Mouse (Mus musculus) cerebellum, adult 8-10 months (tissue): ENCODE data around the gene Zfp598.
"Not testable (repeated sequence)": the region's sequence is repeated elsewhere in the genome, so short reads cannot be mapped to it uniquely, and the experiment has no call there.

ENCODE experiments used
- DNase-seq: peaks from one replicate; pipeline ENCODE4 v3.0.0; 2022

The Zfp598 gene

DNA sequence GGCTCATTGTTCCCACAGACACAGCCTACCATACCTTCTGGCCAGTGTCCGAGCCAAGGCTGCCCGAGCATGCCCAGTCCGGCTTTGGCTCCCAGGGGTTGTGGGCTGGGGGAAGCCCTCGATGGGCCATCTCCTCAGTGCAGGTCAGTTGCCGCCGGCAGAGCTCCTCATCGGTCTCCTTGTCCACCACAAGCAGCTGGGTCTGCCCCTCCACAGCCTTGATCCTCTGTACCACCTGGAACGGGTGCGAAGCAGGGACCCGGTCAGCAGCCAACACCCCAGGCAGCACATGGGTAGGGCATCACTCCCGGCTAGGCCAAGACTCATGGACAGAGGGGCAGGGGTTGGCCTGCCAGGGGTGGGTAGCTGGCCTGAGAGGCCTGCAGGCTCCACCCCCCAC is 22.0 kb upstream of the Zfp598 start:
- DNase-seq: no peak

DNA sequence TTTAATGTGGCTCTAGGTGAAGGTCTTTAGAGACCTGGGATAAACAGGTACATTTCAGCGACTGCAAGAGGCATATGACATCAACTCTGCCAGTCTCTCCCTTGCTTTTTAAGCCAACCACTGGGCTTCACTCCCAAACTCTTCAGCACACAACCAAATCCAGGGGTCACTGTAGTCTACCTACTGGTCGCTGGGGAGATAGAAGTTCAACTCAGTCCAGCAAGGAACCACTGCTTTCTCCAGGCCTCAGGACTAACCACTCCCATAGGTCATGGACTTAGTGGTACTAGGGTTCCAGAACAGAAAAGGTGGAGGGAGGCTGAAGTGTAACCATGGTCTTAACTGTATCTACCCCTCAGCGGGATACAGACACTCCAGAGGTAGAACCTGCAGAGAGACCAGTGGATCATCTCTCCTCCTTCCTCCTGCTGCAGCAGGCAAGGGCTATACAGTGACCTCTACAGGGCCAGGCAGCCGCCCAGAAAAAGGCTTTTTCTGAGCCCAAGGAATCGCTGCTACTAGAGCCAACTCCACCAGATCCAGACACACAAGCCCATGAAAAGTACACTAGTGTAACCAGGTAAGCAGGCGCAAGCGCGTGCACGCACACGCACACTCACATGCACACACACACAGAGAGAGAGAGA is 20.6 kb upstream of the Zfp598 start:
- no peak for DNase-seq

DNA sequence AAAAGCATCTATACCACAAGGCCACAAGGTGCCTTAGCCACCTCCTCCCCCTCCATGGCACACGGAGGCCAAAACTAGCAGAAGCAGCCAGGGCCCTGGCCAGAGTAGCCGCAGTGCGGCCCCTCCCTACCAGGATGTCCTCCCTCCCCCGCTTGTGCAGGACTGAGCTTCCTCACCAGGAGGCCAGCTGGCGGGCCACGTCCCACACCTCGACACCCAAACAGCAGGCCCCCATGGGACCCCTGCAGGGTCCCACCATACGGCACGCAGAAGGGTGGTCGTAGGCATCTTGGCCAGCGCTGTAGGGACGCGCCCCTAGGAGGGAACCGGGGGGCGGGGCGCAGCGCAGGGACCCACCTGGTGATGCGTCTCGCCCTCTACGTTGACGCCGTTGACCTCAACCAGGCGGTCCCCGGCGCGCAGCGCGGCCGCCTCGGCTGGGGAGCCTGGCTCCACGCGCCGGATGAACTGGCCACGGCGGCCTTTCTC is 19.9 kb upstream of the Zfp598 start:
- DNase-seq: peak; percentile 75

DNA sequence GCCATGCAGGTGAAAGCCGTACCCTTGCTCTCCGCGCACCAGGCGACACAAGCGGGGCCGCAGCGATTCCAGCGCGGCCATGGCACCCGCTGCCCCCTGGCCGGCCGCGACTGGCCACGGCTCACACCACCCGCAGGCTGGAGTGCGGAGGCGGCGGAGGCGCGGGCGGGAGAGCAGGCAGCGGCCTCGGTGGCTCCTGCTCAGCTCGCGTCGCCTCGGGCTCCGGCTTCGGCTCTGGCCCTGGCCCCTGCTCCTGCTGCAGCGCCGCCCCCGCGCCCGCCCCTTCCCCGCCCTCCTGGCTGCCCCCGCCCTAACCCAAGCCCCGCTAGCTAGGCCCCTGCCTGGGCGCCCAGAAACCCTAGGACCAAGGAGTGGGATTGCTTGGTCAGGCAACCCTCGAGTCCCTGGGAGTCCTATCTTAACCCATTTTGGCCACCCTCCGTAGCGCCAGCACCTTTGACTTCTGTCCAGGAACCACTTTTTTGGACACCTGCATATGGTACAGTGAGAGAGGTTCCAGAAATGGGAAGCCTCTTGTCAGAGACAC is 19.3 kb upstream of the Zfp598 start, which contains the start of gene Slc9a3r2:
Slc9a3r2 (minus strand) TSS at position 258 of the 547 bp plus-strand sequence.
- peak; percentile 66 for DNase-seq

DNA sequence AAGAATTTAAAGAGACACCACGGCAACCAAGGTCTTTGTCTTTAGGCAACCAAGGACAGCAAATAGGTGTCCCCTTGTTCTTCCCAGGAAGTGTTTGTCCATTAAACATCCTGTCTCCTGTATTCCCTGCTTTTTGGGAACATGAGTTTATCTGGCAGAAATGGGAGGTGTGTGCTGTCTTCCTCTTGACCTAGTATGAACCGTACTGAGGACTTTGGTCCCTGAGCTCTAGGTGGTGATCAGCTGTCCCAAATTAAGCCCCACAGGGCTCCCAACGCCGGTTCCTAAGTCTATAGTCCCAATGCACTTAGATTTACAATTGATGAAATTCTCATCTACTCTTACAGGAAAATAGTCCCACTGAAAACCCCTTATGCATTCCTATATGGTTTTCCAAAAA is 18.7 kb upstream of the Zfp598 start:
- DNase-seq: no peak

DNA sequence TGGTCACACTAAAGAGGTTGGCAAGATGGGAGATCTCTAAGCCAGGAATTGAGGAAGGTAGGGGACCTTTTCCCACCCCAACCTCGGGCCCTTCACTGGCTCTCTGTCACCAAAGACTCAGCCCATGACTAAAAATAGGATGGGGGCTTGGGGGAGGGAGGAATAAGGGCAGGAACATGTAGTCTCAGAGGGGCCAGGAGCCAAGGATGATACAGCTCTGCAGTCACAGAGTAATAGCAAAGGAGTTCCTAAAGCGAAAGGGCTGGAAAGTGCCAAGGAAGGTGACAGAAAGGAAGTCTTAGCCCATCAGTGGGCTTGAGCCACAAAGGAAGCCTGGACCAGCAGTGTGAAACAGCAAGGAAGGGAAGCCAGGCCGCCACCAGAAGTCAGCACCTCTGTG is 17.7 kb upstream of the Zfp598 start:
- DNase-seq: no peak

DNA sequence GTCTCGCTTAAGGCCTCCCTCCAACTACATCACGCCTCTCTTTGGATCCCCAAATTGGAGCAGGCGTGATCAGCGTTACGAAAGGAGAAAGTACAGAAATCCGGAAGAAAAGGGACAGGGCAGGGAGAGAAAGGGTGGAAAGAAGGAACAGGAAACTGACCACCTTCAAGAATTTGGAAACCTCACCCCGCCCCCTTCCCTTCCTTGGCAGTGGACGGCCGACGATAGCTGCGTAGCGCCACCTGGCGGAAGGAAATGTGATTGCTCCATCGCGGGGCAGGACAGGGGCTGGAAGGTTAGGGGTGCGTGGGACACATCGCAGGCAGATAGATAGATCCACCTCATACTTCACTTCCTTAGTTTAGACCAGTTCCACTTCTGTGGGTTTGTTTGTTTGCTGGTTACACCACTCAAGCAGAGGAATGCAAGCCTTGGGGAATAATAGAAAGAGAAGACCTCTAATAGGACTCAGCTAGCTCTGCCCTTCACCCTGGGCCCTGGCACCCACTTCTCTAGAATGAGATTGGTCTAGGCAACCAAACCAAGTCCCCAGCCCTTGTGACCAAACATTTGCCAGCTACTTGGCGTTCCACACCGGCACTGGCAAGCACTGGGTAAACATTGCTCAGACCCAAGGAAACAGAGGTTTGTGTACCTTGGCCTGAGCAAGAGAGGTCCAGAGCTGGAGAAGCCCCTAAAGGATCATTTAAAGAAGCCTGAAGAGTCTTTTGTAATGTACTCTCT is 15.3 kb upstream of the Zfp598 start:
- DNase-seq: peak; percentile 76

DNA sequence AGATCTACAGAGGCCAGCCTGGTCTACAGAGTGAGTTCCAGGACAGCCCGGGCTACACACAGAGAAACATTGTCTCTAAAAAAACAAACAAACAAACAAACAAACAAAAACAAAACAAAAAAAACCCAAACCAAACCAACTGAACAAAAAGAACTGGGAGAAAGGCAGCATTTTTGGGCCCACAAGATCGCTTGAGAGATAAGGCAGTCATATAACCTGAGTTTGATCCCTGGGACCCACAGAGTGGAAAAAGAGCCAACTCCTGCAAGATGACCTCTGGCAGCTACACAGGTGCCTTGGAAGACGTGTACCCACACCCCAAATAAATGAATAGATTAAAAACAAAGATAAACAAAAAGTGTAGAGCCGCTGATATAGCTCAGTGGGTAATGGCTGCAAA is 14.5 kb upstream of the Zfp598 start:
- DNase-seq: no peak

DNA sequence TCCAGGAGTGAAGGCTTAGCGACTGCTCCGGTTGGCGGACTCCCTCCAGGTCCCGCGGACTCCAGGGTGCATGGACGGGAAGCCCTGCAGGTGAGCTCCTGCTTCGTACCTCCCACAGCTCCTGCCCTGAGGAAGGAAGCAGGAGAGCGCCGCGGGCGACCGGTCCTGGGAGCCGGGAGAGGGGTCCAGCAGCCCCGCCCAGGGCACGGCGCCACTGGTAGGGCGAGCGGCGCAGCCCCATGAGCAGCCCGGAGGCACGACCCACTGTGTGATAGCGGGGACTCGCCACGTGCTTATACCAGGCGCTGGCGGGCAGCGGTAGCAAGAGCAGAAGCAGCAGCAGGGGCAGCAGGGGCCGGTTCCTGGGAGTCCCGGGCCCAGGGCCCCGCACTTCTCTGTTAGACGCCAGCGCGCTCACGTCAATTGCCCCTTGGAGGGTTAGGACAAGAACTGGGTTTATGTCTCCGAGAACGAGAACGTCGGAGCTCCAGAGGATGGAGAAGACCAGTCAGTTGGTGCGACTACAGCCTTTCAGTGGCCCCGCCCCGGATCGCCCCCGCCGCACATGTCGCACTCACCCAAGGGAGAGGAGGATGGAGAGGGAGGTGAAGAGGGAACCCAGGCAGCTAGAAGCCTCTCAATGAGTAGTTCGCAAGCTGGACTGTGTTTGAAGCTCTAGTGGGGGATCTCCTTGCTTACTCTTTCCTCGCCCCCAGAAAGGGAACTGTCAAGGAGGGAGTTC is 11.3 kb upstream of the Zfp598 start, which contains the start of gene Npw:
Npw (minus strand) TSS at position 441 of the 742 bp plus-strand sequence.
- DNase-seq: no peak

DNA sequence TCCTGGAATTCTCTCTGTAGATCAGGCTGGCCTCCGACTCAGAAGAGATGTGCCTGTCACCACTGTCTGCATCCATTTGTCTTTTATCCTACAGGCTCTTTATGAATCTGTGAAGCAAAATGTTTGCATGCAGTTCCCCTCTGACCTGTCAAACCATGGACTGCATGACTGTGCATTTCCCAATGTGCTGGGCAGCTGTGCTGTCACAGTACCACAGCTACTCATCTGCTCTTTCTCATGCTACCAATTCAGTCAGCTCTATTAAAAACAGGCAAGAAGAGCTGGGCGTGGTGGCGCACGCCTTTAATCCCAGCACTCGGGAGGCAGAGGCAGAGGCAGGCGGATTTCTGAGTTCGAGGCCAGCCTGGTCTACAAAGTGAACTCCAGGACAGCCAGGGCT is 2.5 kb upstream of the Zfp598 start:
- DNase-seq: not testable (repeated sequence)

DNA sequence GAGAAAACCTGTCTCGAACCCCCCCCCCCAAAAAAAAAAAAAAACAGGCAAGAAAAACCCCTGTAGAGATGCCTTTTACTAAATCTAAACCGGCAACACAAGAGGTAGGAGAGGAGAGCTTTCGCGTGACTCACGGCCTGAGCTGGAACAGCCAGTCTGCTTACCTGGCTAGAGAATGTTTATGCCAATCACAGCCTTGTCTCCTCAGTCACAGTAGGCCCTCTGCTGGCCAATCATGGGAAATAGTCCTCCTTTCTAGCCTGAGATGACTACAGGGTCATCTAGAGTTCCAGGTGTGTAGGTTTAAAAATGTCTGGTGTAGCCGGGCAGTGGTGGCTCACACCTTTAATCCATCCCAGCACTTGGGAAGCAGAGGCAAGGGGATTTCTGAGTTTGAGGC is 2.1 kb upstream of the Zfp598 start:
- peak; percentile 78 for DNase-seq

DNA sequence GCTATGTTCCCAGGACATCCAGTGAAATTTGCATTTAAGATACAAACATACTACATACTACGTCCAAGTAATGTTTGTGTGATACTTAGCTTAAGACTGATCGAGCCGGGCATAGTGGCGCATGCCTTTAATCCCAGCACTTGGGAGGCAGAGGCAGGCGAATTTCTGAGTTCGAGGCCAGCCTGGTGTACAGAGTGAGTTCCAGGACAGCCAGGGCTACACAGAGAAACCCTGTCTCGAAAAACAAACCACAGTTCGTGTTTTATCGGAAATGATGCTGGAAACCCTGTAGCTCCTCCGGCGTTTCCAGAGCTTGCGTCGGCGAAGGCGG is 308 bp upstream of the Zfp598 start:
- not testable (repeated sequence) for DNase-seq

DNA sequence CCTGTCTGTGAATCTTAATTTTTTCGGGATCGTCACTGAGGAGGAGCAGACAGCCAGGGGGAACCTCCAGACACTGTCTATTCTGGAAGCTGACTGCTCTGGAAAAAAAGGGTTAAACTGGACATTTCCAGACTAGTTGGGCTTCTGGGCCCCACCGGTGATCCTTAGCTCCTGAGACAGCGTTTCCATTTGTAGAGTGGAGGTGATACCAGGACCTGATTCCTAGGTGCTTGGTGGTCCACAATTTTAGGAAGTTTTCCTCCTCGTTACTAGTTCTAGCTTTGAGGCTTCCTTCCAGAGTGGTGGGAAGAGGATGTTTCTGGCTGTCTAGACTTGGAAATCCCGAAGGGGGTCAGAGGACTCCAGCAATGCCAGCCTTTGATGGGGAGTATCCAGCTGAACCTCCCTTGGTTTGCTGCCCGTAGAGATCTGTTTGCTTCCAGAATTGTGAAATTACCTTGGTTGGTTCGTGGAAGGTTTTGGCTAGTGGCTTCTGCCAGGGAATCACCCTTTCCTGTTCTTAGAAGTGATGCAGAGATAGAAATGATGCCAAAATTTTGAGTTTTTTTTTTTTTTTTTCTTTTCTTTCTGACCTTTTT is 858 bp downstream of the Zfp598 start:
- no peak for DNase-seq

DNA sequence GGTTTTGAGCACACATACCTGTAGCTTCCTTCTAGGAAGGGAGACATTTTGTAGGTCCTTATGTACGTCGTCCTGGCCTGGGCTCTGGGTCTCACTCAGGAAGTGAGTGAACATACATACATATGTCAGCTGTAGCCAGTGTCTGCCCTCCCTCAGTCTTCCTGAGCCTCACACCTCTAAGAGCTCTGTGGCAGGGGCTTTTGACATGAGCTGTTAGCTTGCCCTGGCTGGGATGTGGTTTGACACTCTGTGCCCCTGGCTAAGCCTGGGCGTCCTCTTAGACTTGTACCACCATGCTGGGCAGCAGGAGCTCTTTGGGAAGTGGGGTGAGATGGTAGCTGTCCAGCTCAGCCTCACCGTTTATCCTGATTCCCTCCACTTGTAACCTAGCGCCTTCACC is 1.9 kb downstream of the Zfp598 start:
- no peak for DNase-seq

DNA sequence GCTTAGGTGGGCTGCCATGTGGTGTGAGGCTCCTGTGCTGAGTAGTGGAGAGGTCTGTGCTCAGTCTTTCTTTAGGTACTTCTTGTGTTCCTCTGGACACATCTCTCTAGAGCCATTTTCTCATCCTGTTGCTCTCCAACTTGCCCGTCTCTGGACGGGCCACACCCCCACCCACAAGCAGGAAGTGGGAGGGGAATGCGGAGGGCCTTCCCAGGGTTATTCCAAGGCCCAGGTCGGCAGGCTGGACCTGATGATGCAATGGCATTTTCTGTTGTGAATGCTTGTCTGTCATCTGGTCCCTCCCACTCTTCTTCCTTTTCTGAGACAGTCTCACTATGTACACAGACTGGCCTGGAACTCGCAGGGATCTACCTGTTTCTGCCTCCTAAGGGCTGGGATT is 2.7 kb downstream of the Zfp598 start:
- no peak for DNase-seq

DNA sequence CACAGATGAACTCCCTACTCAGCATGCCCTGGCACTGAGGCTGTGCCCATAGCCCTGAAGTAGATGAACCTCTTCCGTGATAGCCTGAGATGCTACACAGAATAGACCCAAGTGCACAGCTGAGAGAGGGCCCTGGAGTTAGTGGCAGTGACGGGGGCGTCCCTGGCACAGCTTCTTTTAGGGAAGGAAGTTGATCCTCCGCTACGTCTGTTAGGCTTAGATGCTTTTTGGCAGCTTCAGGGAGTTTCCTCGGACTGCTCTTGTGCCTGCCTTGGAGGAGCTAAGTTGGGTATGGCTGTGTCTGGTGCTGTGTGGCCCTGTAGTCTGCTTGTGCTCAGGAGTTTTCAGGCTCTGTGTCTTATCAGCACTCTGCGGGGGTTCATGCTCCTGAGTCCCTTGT is 4.8 kb downstream of the Zfp598 start:
- DNase-seq: no peak

DNA sequence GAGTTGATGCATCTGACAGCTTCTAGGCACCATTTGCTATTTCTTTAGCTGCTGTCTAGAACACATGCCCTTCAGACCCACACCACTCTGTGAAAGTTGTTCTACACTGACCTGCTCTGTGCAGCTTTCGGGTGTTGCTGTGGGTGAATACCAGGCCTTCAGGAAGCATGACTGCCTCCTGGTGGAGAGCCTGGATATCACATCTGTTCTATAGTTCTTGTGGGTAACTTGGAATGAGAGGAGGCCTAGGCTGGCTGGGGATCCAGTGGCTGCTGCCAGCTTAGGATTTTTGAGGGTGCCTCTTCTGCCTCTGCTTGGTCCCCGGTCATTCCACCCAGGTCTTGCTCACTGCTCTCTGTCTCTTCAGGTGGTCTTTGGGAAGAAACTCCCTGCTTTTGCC is 6.7 kb downstream of the Zfp598 start:
- DNase-seq: peak; percentile 71

DNA sequence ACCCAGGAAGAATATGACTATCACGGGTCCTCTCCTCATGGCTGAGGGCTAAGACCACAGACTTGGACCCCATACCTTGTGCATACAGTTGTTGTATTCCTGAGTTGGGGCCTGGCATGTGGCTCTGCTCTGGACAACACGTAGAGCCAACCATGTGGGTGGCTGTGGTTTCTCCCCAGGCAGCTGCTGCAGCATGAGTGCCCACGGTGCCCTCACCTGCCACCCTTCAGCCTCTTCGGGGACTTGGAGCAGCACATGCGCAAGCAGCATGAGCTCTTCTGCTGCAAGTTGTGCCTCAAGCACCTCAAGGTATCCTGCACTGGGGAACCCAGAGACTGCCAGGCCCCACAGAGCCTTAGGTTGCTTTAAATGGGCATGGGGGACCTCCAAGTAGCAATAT is 7.4 kb downstream of the Zfp598 start:
- DNase-seq: no peak

DNA sequence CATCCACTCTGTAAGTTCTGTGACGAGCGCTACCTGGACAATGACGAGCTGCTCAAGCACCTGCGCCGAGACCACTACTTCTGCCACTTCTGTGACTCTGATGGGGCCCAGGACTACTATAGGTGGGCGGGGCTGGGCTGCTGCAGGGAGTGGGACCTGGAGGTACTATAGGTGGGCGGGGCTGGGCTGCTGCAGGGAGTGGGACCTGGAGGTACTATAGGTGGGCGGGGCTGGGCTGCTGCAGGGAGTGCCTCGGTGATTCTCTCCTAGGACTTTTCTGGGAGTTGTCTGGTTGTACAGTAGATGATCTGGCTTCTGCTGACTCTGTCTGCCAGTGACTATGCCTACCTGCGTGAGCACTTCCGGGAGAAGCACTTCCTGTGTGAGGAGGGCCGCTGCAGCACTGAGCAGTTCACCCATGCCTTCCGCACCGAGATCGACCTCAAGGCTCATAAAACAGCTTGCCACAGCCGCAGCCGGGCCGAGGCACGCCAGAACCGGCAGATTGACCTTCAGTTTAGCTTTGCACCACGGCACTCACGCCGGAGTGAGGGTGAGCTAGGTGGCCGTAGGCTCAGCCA is 8.1 kb downstream of the Zfp598 start:
- DNase-seq: no peak

DNA sequence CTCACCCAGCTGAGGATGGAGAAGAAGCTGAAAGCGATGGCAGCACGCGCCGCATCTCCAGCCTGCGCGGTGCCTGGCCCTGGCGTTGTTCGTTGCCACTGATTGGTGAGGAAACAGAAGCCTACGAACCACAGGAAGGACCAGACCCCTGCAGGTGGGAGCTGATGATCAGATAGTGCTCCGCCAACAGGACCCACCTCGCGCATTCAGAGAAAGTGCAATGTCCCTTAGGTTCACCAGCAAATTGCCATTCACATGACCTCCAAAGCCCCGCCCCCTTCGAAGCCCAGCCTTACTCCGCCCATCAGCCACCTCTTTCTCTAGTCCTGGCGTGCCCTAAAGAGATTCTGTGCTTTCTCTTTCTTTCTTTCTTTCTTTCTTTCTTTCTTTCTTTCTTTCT is 17.0 kb downstream of the Zfp598 start:
- DNase-seq: no peak

DNA sequence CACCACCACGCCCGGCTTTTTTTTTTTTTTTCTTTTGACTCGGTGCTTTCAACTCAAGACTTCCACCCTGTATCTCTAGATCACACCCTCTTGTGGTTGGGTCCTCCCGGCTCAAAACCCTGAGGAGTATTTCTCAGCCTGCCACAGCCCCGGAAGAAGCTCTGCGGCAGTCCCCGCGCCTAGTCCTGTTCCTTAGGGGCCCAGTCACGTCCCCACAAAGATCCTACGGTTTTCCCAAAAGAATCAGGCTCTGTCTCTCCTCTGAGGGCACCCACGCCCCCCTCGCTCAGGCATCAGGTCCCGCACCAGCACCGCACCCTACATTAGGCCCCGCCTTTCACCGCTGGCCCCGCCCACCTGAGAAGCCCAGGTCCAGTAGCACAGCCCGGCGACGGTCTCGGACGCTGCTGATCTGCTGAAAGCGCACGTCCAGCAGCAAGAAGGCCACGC is 17.7 kb downstream of the Zfp598 start:
- no peak for DNase-seq

DNA sequence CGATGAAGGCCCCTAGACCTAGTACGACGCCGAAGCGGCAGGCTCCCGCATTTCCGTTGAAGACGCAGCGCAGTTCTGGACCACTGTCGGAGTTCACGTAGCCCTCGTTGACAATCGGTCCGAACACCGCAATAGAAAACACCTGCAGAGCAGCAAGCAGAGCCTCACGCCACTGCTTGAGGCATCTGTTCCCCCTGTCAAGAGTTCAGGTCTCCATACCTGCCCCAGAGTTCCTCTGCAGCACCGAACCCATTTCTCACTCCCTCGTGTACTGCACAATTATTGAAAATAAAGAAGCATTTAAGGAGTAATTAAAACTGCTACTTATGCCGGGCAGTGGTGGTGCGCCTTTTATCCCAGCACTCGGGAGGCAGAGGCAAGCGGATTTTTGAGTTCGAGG is 18.1 kb downstream of the Zfp598 start:
- no peak for DNase-seq
